Mouse (Mus musculus) CH12.LX (cell line): ENCODE measurements at regions not wholly inside any gene's neighbourhood (a gene's known extent, or its start where the extent isn't known, plus 50 kb on each side); places are given as distances from the start of the nearest gene placed in this dataset.

Source experiments
- BHLHE40 ChIP-seq: IDR thresholded peaks from 2 replicates; pipeline ENCODE4 v1.6.1; 2011; ENCODE audit warnings: mild to moderate bottlenecking, low read depth, low read length, improper control_type of control experiment
- CTCF ChIP-seq, 2 experiments: IDR thresholded peaks in 1 of 2; conservative IDR thresholded peaks in 1 of 2; 2 replicates each; pipeline ENCODE4 v1.5.1; 2011 to 2012; ENCODE audit warnings: low read depth in 2 of 2, low read length in 2 of 2, improper control_type of control experiment in 1 of 2, inconsistent platforms in 1 of 2, mild to moderate bottlenecking in 1 of 2, moderate library complexity in 1 of 2
- JUND ChIP-seq: conservative IDR thresholded peaks from 2 replicates; pipeline ENCODE4 v1.6.1; 2011; ENCODE audit warnings: low read depth, low read length, improper control_type of control experiment
- MYC ChIP-seq: IDR thresholded peaks from 2 replicates; pipeline ENCODE4 v1.6.1; 2011; ENCODE audit warnings: low read depth, mild to moderate bottlenecking, improper control_type of control experiment, low read length
- POLR2A ChIP-seq: IDR thresholded peaks from 2 replicates; pipeline ENCODE4 v1.6.1; 2011; ENCODE audit warnings: low read depth, mild to moderate bottlenecking, improper control_type of control experiment, low read length
- UBTF ChIP-seq: IDR thresholded peaks from 2 replicates; pipeline ENCODE4 v1.6.1; 2012; ENCODE audit warnings: low read depth, mild to moderate bottlenecking, inconsistent platforms, low read length, improper control_type of control experiment, moderate library complexity
- USF1 ChIP-seq: IDR thresholded peaks from 2 replicates; pipeline ENCODE4 v1.6.1; 2014; ENCODE audit warnings: low read depth, mild to moderate bottlenecking, inconsistent platforms, low read length, improper control_type of control experiment

DNA sequence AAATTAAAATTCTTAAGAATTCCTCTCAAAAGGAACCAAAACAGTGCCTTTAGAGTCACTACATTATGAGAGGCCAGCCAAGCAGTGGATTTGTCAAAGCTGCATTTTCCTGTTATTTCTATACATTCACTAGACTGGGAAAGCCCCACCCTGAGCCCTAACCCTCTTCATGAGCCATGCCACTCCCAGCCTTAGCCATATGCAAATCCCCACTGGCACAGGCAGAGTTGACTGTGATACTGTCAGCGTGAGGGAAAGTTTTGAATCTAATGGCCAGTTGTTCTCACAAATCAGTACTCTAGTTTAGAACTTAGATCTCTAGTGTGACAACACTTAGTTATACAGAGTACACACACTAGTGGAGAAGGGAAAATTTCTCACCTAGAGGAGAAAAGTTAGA lies 486.4 kb downstream of the Inhba start:
- TF ChIP-seq BHLHE40, result peak; percentile 55; the same call in 1 of the 2 replicates
- no peak for TF ChIP-seq USF1
- no peak for TF ChIP-seq POLR2A
- TF ChIP-seq UBTF, result no peak
- TF ChIP-seq JUND, result no peak
- no peak for TF ChIP-seq CTCF (conservative IDR thresholded peaks at IDR 0.05 in 1 of 2, IDR thresholded peaks at IDR 0.05 in 1 of 2; ENCODE audit: low read depth in 2 of 2, low read length in 2 of 2)
- 0 out of 2 replicates have a peak, but pooled peaks have one; percentile 33 for TF ChIP-seq MYC
